Mouse (Mus musculus): ENCODE measurements at regions not wholly inside any gene's neighbourhood (a gene's known extent, or its start where the extent isn't known, plus 50 kb on each side); places are given as distances from the start of the nearest gene placed in this dataset.
"Not testable (repeated sequence)": the region's sequence is repeated elsewhere in the genome, so short reads cannot be mapped to it uniquely, and the experiment has no call there.

DNA sequence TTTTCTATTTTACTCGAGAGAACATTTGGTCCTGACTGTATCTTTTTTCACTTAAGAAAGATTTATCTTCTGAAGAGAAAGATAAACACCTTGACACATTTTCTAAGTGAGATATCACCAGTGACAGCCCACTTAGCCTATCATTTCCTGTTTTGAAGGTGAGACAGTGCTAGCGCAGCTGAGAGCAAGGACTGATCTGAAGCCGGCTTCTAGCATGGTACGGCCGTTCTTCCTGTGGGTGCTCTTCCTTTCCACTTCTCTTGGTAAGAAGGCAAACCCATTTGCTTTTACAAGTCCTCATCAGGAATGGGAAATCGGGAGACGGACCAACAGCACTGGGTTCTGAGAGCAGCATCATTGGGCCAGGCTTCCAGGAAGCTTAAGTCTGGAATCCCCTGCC is 293.1 kb downstream of the Dad1 start:
- H3K27ac ChIP-seq (ENCODE audit: low read depth, low read length): no peak overlapping the region
- no peak for ATAC-seq (ENCODE audit: low FRiP score)
- no peak overlapping the region for H3K4me2 ChIP-seq (ENCODE audit: low read depth, low read length, poor library complexity, severe bottlenecking)
- no peaks in the 10 kb centered on the region for H3K9me3 ChIP-seq (ENCODE audit: low read length)
- H3K27me3 ChIP-seq (ENCODE audit: insufficient read depth, low read length): no peaks in the 10 kb centered on the region
- no peaks in the 10 kb centered on the region for H3K36me3 ChIP-seq (ENCODE audit: insufficient read depth, low read length)
- DNase-seq (ENCODE audit: low spot score): no peak
- no peak overlapping the region for H3K4me3 ChIP-seq (ENCODE audit: low read depth, low read length)
- WGBS: 74% methylated on average over 7 of the region's 7 CpGs
- no peak overlapping the region for H3K9ac ChIP-seq (replicated peaks; ENCODE audit: low read length, poor library complexity, severe bottlenecking)
- TF ChIP-seq CTCF (IDR thresholded peaks at IDR 0.05): no peak
- no peaks in the 10 kb centered on the region for H3K4me1 ChIP-seq (ENCODE audit: insufficient read depth, low read length)

GRCm38 (mm10) chr14:53935791-53936231 is 318.1 kb downstream of the Dad1 start:
- H3K9me3 ChIP-seq (ENCODE audit: low read length); H3K27ac ChIP-seq (ENCODE audit: low read depth, low read length); H3K4me3 ChIP-seq (ENCODE audit: low read depth, low read length); H3K4me1 ChIP-seq (ENCODE audit: insufficient read depth, low read length); ATAC-seq (ENCODE audit: low FRiP score); H3K27me3 ChIP-seq (ENCODE audit: insufficient read depth, low read length); DNase-seq (ENCODE audit: low spot score); H3K9ac ChIP-seq (replicated peaks; ENCODE audit: low read length, poor library complexity, severe bottlenecking); H3K36me3 ChIP-seq (ENCODE audit: insufficient read depth, low read length); H3K4me2 ChIP-seq (ENCODE audit: low read depth, low read length, poor library complexity, severe bottlenecking): not testable (repeated sequence)
- WGBS: 95% methylated on average over 29 of the region's 29 CpGs

GRCm38 (mm10) chr14:53935336-53935735 is 318.6 kb downstream of the Dad1 start:
- H3K36me3 ChIP-seq (ENCODE audit: insufficient read depth, low read length); H3K4me3 ChIP-seq (ENCODE audit: low read depth, low read length); H3K9me3 ChIP-seq (ENCODE audit: low read length); H3K9ac ChIP-seq (replicated peaks; ENCODE audit: low read length, poor library complexity, severe bottlenecking); H3K4me1 ChIP-seq (ENCODE audit: insufficient read depth, low read length); ATAC-seq (ENCODE audit: low FRiP score); H3K27ac ChIP-seq (ENCODE audit: low read depth, low read length); H3K27me3 ChIP-seq (ENCODE audit: insufficient read depth, low read length); DNase-seq (ENCODE audit: low spot score); H3K4me2 ChIP-seq (ENCODE audit: low read depth, low read length, poor library complexity, severe bottlenecking): not testable (repeated sequence)
- 92% methylated on average over 6 of the region's 13 CpGs for WGBS

DNA sequence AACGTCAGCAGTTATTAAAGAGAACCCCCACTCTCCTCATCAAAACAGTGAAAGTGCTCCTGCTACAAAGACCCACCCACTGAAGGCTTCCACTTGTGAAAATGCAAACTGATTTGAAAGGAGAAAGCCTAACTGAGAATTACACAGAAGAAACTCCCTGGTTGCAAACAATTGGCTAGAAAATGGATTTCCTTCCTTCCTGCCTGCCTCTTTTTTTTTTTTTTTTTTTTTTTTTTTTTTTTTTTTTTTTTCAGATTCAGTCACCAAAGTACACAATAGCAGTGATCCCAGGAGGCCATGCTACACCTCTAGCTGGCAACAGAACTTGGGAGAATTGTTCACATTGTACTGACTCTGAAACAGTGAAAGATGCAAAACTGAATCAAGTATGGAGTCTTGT is 343.0 kb downstream of the Dad1 start:
- Histone ChIP-seq H3K36me3 (ENCODE audit: insufficient read depth, low read length) (no peaks in the 10 kb centered on the region), H3K4me3 (ENCODE audit: low read depth, low read length) (no peak overlapping the region), H3K27me3 (ENCODE audit: insufficient read depth, low read length) (no peaks in the 10 kb centered on the region), H3K4me2 (ENCODE audit: low read depth, low read length, poor library complexity, severe bottlenecking) (no peak overlapping the region), H3K9ac (replicated peaks; ENCODE audit: low read length, poor library complexity, severe bottlenecking) (no peak overlapping the region), H3K27ac (ENCODE audit: low read depth, low read length) (no peak overlapping the region), H3K9me3 (ENCODE audit: low read length) (no peaks in the 10 kb centered on the region), H3K4me1 (ENCODE audit: insufficient read depth, low read length) (no peaks in the 10 kb centered on the region)
- 73% methylated on average over 1 of the region's 1 CpGs for WGBS
- no peak for DNase-seq (ENCODE audit: low spot score)
- ATAC-seq (ENCODE audit: low FRiP score): no peak
- no peak for TF ChIP-seq CTCF (IDR thresholded peaks at IDR 0.05)

DNA sequence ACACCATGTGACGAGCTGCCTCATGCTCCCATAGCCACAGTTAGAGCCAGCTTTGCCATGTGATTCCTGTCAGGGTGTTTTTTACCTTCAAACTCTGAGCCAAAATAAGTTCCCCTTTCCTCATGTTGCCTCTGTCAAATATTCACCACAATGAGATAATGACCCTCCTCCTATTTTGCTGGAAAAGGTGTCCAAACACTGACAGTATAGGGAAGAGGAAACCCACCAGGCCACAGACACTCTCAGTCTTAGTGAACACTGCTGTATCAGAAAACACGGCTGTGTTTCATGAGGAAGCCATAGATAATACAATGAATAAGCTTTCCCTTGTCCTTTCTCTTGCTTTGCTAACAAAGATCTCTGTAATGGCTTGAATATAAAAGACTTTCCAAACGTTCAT is 349.3 kb downstream of the Dad1 start:
- H3K36me3 ChIP-seq (ENCODE audit: insufficient read depth, low read length): no peaks in the 10 kb centered on the region
- H3K4me1 ChIP-seq (ENCODE audit: insufficient read depth, low read length): no peaks in the 10 kb centered on the region
- ATAC-seq (ENCODE audit: low FRiP score) (no peak), DNase-seq (ENCODE audit: low spot score) (no peak)
- H3K4me2 ChIP-seq (ENCODE audit: low read depth, low read length, poor library complexity, severe bottlenecking): no peak overlapping the region
- no peak overlapping the region for H3K9ac ChIP-seq (replicated peaks; ENCODE audit: low read length, poor library complexity, severe bottlenecking)
- no peak for TF ChIP-seq CTCF (IDR thresholded peaks at IDR 0.05)
- H3K27ac ChIP-seq (ENCODE audit: low read depth, low read length): no peak overlapping the region
- no peaks in the 10 kb centered on the region for H3K27me3 ChIP-seq (ENCODE audit: insufficient read depth, low read length)
- H3K9me3 ChIP-seq (ENCODE audit: low read length): no peaks in the 10 kb centered on the region
- H3K4me3 ChIP-seq (ENCODE audit: low read depth, low read length): no peak overlapping the region
- WGBS: 59% methylated on average over 3 of the region's 3 CpGs

- WGBS: 74% methylated on average over 1 of the region's 1 CpGs
Measured at GRCm38 (mm10) chr14:53901103-53901502, 352.8 kb downstream of the Dad1 start.

More at GRCm38 (mm10) chr14:53901103-53901502, 352.8 kb downstream of the Dad1 start:
- no peaks in the 10 kb centered on the region for H3K4me1 ChIP-seq (ENCODE audit: insufficient read depth, low read length)
- no peak overlapping the region for H3K4me3 ChIP-seq (ENCODE audit: low read depth, low read length)
- ATAC-seq (ENCODE audit: low FRiP score) (no peak), DNase-seq (ENCODE audit: low spot score) (peak; percentile 53)
- H3K4me2 ChIP-seq (ENCODE audit: low read depth, low read length, poor library complexity, severe bottlenecking): no peak overlapping the region
- no peaks in the 10 kb centered on the region for H3K36me3 ChIP-seq (ENCODE audit: insufficient read depth, low read length)
- H3K27me3 ChIP-seq (ENCODE audit: insufficient read depth, low read length): no peaks in the 10 kb centered on the region
- H3K9ac ChIP-seq (replicated peaks; ENCODE audit: low read length, poor library complexity, severe bottlenecking): no peak overlapping the region
- TF ChIP-seq CTCF (IDR thresholded peaks at IDR 0.05): peak; percentile 71
- no peak overlapping the region for H3K27ac ChIP-seq (ENCODE audit: low read depth, low read length)
- no peaks in the 10 kb centered on the region for H3K9me3 ChIP-seq (ENCODE audit: low read length)

Data from midbrain, postnatal 0 days (tissue).